Mouse (Mus musculus): Measurements from ENCODE around the gene 2310061I04Rik. TPM values are rescaled to one million over a fixed set of nuclear protein-coding genes. Genes with fewer than 3 reads are reported as not detected.
"Not testable (repeated sequence)": the region's sequence is repeated elsewhere in the genome, so short reads cannot be mapped to it uniquely, and the experiment has no call there.

Gene 2310061I04Rik
- polyA plus RNA-seq (2011; ENCODE audit: insufficient read depth, insufficient read length, low replicate concordance, missing spikeins) = 28.5 and 52.0 TPM in 2 replicates

DNA sequence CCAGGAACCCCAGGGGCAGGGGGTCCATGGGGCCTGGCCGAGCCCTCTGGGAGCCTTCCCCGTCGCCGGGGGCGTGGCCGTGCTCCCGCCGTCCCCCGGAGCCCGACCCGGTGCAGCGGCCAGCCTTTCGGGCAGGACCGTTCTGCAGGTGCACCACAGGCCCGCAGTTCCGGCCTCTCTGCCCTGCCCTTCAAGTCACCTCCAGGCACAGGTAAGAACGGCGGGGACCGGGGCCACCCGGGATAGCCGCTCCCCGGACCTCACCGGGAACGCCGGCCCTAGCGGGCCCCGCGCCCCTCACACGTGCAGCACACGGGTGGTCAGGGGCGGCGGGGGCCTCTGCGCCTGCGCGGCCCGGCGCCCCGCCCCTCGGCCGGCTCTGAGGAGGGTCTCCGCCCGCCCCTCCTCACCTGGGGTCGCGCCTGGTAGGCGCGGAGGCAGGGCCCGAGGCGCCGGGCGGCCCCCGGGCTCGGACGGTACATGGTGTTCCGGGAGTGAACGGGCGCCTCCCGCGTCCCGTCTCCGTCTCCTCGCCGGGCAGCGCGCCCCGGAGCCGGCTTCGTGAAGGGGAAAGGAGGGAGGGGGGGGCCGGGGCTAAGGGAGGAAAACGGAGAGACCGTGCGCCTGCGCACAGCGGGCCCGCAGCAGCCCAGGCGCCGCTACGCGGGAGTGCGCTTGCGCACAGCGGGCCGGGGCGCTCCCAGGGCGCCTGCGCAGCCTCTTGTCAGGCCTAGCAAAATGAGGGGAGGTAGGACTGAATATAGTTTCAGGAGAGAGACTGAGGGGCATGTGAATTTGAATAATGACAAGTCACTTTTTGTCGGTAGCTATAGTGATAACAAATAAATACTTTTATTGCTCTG, at the start of gene 2310061I04Rik:
Gene 2310061I04Rik, minus strand, starts transcription at position 651 of the 863 bp plus-strand sequence.
- TF ChIP-seq POLR2A (IDR thresholded peaks at IDR 0.05; ENCODE audit: borderline replicate concordance, control insufficient read depth, low read depth, low read length) (peak; percentile 17; the same call in 1 of the 2 replicates), CTCF (IDR thresholded peaks at IDR 0.05; ENCODE audit: control insufficient read depth, insufficient read depth, low read length) (no peak)
- peak within 1 kb of the TSS; percentile 64 for H3K4me3 ChIP-seq (replicated peaks; ENCODE audit: control insufficient read depth, low read depth, low read length)
- peak within 1 kb of the TSS; percentile 91 for H3K27ac ChIP-seq (ENCODE audit: control insufficient read depth, insufficient read depth, low read depth, low read length, poor library complexity)
- peaks cover 2% of the 10 kb centered on the region; the same call in 1 of the 2 replicates for H3K4me1 ChIP-seq (ENCODE audit: control insufficient read depth, insufficient read depth, low read length)
- under 1% methylated on average over 86 of the region's 86 CpGs for WGBS

GRCm38 (mm10) chr17:35939941-35940340, 42.7 kb upstream of the 2310061I04Rik start:
- Histone ChIP-seq H3K27ac (ENCODE audit: control insufficient read depth, insufficient read depth, low read depth, low read length, poor library complexity) (no peak overlapping the region), H3K4me1 (ENCODE audit: control insufficient read depth, insufficient read depth, low read length) (no peaks in the 10 kb centered on the region), H3K4me3 (replicated peaks; ENCODE audit: control insufficient read depth, low read depth, low read length) (no peak overlapping the region)
- TF ChIP-seq POLR2A (IDR thresholded peaks at IDR 0.05; ENCODE audit: borderline replicate concordance, control insufficient read depth, low read depth, low read length) (no peak), CTCF (IDR thresholded peaks at IDR 0.05; ENCODE audit: control insufficient read depth, insufficient read depth, low read length) (no peak)
- 79% methylated on average over 1 of the region's 1 CpGs for WGBS

GRCm38 (mm10) chr17:35939108-35939507, 41.9 kb upstream of the 2310061I04Rik start:
- TF ChIP-seq CTCF (IDR thresholded peaks at IDR 0.05; ENCODE audit: control insufficient read depth, insufficient read depth, low read length) (no peak), POLR2A (IDR thresholded peaks at IDR 0.05; ENCODE audit: borderline replicate concordance, control insufficient read depth, low read depth, low read length) (no peak)
- WGBS = 79% methylated on average over 2 of the region's 2 CpGs

DNA sequence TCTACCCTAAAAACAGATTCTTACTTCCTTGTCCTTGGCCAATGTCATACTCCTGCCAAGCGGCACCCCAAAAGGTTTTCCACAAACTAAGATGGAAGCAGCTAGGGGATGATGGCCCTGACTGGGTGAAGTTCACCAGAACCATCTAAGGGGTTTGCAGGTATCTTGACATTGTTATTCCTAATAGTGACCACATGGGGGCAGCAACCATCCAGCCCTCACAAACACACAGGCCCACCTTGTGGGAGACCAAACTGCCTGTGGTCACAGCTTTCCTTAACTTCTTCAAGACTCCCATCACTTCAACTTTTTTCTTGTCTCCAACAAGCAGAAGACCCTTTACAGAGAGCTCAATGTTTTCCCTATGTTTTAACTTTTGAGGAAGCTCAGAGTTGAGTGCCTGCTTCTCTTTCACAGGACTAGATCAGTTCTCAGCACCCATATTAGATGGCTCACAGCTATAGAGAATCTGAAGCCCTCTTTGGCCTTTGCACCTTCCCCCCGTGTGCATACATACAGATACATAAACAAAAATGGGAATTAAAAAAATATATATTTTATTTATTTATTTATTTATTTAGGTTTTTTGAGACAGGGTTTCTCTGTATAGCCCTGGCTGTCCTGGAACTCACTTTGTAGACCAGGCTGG, 40.6 kb upstream of the 2310061I04Rik start:
- Histone ChIP-seq H3K4me3 (replicated peaks; ENCODE audit: control insufficient read depth, low read depth, low read length) (no peak overlapping the region), H3K4me1 (ENCODE audit: control insufficient read depth, insufficient read depth, low read length) (no peaks in the 10 kb centered on the region), H3K27ac (ENCODE audit: control insufficient read depth, insufficient read depth, low read depth, low read length, poor library complexity) (no peak overlapping the region)
- TF ChIP-seq POLR2A (IDR thresholded peaks at IDR 0.05; ENCODE audit: borderline replicate concordance, control insufficient read depth, low read depth, low read length) = no peak
- peak; percentile 87 for TF ChIP-seq CTCF (IDR thresholded peaks at IDR 0.05; ENCODE audit: control insufficient read depth, insufficient read depth, low read length)
- 28% methylated on average over 2 of the region's 2 CpGs for WGBS

More at GRCm38 (mm10) chr17:35939108-35939507, 41.9 kb upstream of the 2310061I04Rik start:
- no peak overlapping the region for H3K27ac ChIP-seq (ENCODE audit: control insufficient read depth, insufficient read depth, low read depth, low read length, poor library complexity)
- H3K4me3 ChIP-seq (replicated peaks; ENCODE audit: control insufficient read depth, low read depth, low read length) = no peak overlapping the region
- no peaks in the 10 kb centered on the region for H3K4me1 ChIP-seq (ENCODE audit: control insufficient read depth, insufficient read depth, low read length)

DNA sequence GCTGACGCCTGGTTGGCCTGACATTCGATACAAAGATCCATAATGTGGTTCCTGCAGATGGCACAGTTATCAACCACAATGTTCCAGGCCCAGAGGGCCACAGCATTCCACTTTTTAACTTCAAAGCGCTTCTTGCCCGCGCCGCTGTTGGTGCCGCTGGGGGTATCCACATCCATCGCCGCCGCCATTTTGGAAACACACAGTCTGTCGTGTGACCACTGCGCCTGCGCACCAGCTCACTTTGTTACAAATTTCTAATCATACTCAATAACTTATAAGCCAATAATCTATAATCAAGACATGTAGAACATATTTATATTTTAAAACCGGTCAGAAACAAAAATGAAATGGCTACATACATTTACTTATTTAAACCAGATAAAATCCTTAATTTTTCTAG, 38.5 kb upstream of the 2310061I04Rik start:
- H3K4me3 ChIP-seq (replicated peaks; ENCODE audit: control insufficient read depth, low read depth, low read length); H3K4me1 ChIP-seq (ENCODE audit: control insufficient read depth, insufficient read depth, low read length); H3K27ac ChIP-seq (ENCODE audit: control insufficient read depth, insufficient read depth, low read depth, low read length, poor library complexity): not testable (repeated sequence)
- WGBS = 88% methylated on average over 14 of the region's 14 CpGs

DNA sequence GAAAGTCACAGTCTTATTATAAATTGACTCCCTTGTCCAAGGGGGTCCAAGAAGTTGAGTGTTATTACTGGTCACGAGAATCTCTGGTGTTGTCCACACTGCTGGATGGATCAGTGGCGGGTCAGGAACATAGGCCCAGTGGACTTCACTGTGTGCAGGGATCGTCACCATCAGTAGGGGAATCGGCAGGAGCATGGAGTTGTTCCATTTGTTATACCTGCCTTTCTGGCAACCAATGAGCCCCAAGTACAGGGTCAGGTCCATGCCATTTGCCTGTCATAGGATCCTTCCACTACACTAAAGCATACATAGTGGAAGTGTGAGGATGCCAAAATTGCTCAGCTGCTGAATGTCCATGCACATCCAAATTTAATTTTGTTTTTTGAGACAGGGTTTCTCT, 35.4 kb upstream of the 2310061I04Rik start:
- Histone ChIP-seq H3K4me1 (ENCODE audit: control insufficient read depth, insufficient read depth, low read length) (no peaks in the 10 kb centered on the region), H3K4me3 (replicated peaks; ENCODE audit: control insufficient read depth, low read depth, low read length) (no peak overlapping the region), H3K27ac (ENCODE audit: control insufficient read depth, insufficient read depth, low read depth, low read length, poor library complexity) (no peak overlapping the region)
- TF ChIP-seq POLR2A (IDR thresholded peaks at IDR 0.05; ENCODE audit: borderline replicate concordance, control insufficient read depth, low read depth, low read length) = no peak
- no peak for TF ChIP-seq CTCF (IDR thresholded peaks at IDR 0.05; ENCODE audit: control insufficient read depth, insufficient read depth, low read length)
- 87% methylated on average over 4 of the region's 4 CpGs for WGBS

DNA sequence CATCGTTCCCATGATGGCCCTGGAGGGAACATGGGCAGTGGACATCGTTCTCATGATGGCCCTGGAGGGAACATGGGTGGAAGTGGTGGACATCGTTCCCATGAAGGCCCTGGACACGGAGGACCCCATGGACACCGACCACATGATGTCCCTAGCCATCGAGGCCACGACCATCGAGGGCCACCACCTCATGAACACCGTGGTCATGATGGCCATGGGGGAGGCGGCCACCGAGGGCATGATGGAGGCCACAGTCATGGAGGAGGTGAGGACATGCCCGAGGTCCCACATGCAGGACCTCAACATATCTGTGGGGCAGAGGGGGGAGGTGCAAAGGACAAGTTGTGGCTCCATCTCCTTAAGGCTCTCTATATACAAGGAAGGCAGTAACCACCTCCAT, 33.4 kb upstream of the 2310061I04Rik start:
- Histone ChIP-seq H3K27ac (ENCODE audit: control insufficient read depth, insufficient read depth, low read depth, low read length, poor library complexity) (no peak overlapping the region), H3K4me3 (replicated peaks; ENCODE audit: control insufficient read depth, low read depth, low read length) (no peak overlapping the region), H3K4me1 (ENCODE audit: control insufficient read depth, insufficient read depth, low read length) (no peaks in the 10 kb centered on the region; the same call in 1 of the 2 replicates)
- 91% methylated on average over 12 of the region's 12 CpGs for WGBS
- TF ChIP-seq POLR2A (IDR thresholded peaks at IDR 0.05; ENCODE audit: borderline replicate concordance, control insufficient read depth, low read depth, low read length) (no peak), CTCF (IDR thresholded peaks at IDR 0.05; ENCODE audit: control insufficient read depth, insufficient read depth, low read length) (no peak)

DNA sequence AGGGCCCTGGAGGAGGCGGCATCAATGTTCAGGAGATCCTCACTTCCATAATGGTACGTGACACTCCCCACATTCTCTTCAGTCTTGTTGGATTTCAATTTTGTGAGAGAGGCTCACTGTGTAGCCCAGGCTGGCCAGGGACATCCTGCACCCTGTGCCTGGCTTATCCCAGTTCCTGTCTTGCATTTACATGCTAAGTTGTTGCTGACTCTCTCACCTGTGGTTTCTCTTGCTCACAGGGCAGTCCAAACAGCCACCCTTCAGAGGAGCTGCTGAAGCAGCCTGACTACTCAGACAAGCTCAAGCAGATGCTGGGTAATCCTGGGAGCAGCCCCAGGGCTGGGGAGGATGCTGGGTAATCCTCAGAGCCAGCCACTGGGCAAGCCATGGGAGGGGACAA, 32.3 kb upstream of the 2310061I04Rik start:
- H3K4me3 ChIP-seq (replicated peaks; ENCODE audit: control insufficient read depth, low read depth, low read length) = no peak overlapping the region
- no peak for TF ChIP-seq POLR2A (IDR thresholded peaks at IDR 0.05; ENCODE audit: borderline replicate concordance, control insufficient read depth, low read depth, low read length)
- no peak for TF ChIP-seq CTCF (IDR thresholded peaks at IDR 0.05; ENCODE audit: control insufficient read depth, insufficient read depth, low read length)
- H3K4me1 ChIP-seq (ENCODE audit: control insufficient read depth, insufficient read depth, low read length) = no peaks in the 10 kb centered on the region; the same call in 1 of the 2 replicates
- WGBS = 98% methylated on average over 2 of the region's 2 CpGs
- no peak overlapping the region for H3K27ac ChIP-seq (ENCODE audit: control insufficient read depth, insufficient read depth, low read depth, low read length, poor library complexity)

Data from bone marrow, adult 2 months (tissue).